Mouse (Mus musculus) liver, adult 2 months (tissue): ENCODE measurements around the gene Taf4. TPM values are rescaled to one million over a fixed set of nuclear protein-coding genes. Genes with fewer than 3 reads are reported as not detected.

Experiments used
- DNase-seq: peaks from one replicate; pipeline ENCODE4 v3.0.0-alpha.2; 2011; ENCODE audit warnings: low read depth, low spot score; ENCODE audit errors: extremely low read depth
- H3K27ac ChIP-seq: fragments of 200-500 bp; replicated peaks from 2 replicates; pipeline ENCODE4 v1.5.1; 2012; ENCODE audit warnings: low read depth, mild to moderate bottlenecking, control low read depth, inconsistent platforms, low read length; ENCODE audit not compliant: insufficient read depth
- H3K27me3 ChIP-seq: fragments of 200-500 bp; 2 replicates; pipeline ENCODE4 v1.6.1; 2012; ENCODE audit warnings: mild to moderate bottlenecking, moderate library complexity, low read length, inconsistent platforms; ENCODE audit not compliant: control insufficient read depth, insufficient read depth
- H3K36me3 ChIP-seq: fragments of 200-500 bp; 2 replicates; pipeline ENCODE4 v1.6.1; 2012; ENCODE audit warnings: low read length, inconsistent platforms; ENCODE audit not compliant: control insufficient read depth, insufficient read depth
- H3K4me1 ChIP-seq: fragments of 200-500 bp; 2 replicates; pipeline ENCODE4 v1.6.1; 2011; ENCODE audit warnings: low read length; ENCODE audit not compliant: control insufficient read depth, insufficient read depth
- H3K4me3 ChIP-seq: fragments of 200-500 bp; 2 replicates; pipeline ENCODE4 v1.5.1; 2011; ENCODE audit warnings: low read depth, mild to moderate bottlenecking, control low read depth, low read length, moderate library complexity; ENCODE audit not compliant: insufficient read depth
- H3K79me2 ChIP-seq: fragments of 200-500 bp; 2 replicates; pipeline ENCODE4 v1.6.1; 2012; ENCODE audit warnings: inconsistent platforms, mild to moderate bottlenecking, low read length, moderate library complexity; ENCODE audit not compliant: control insufficient read depth, insufficient read depth
- H3K9ac ChIP-seq: fragments of 200-500 bp; 2 replicates; pipeline ENCODE4 v1.6.1; 2012; ENCODE audit warnings: low read depth, mild to moderate bottlenecking, control low read depth, inconsistent platforms, low read length
- CTCF ChIP-seq: fragments of 200-500 bp; IDR thresholded peaks from 2 replicates; pipeline ENCODE4 v1.5.1; 2011; ENCODE audit warnings: low read depth, low read length, control low read depth
- POLR2A ChIP-seq: fragments of 200-500 bp; IDR thresholded peaks from 2 replicates; pipeline ENCODE4 v1.6.1; 2011; ENCODE audit warnings: low read length, control low read depth; ENCODE audit not compliant: insufficient read depth; ENCODE audit errors: extremely low read depth
- WGBS: fragments of 180-500 bp; shearing (Covaris S2); methylation state at CpG from one replicate; pipeline ENCODE4 v1.1.7; 2018; 5-methylcytosine and 5-hydroxymethylcytosine counted together
- polyA plus RNA-seq: library from polyadenylated mRNA; depleted of rRNA; stranded (reverse); fragments of >200 nt; gene quantifications from 2 replicates; pipeline ENCODE4 v1.2.3, GENCODE M21; 2012; rRNA removed
- total RNA-seq: library from RNA; depleted of rRNA; stranded (reverse); fragments of >200 nt; gene quantifications from 2 replicates; pipeline ENCODE4 v1.2.3, GENCODE M21; 2014; rRNA removed

Gene Taf4
- total RNA-seq (4.0 and 4.2 TPM in 2 replicates), polyA plus RNA-seq (3.9 and 4.3 TPM in 2 replicates)

DNA sequence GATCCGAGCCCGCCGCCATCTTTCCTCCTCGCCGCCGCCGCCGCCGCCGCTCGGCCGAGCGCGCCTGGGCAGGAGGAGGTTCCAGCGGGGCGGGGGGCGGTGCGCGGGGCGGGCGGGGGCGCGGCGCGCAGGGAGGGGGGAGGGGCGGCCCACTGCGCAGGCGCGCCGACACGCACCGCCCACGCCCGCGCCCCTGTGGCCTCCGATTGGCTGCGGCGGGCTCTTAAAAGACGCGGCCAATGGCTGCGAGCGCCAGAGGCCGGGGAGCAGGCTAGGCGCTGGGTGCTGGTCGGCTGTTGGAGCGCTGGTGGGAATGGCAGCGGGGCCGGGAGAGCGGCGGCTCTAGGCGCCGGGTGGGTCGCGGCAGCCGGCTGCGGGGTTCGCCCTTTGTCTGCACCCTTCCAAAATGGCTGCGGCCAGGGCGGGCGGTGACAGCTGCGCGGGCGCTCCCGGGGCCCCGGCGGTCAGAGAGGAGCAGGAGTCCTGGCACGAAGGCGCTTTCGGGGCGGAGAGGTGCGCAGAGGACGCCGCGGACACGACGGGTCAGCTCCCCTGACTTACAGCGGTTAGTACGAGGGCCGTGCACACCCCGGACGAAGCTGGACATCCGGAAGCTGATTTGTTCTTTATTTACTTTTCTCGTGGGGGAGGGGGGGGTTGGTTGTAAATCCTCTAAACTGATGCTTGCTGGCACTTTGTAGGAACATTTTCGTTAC is at the start of gene Taf4:
TSS of gene Taf4 (minus strand) at position 19 of the 716 bp plus-strand sequence.
- H3K27ac ChIP-seq = peak within 1 kb of the TSS; percentile 90
- H3K4me1 ChIP-seq = peaks cover 30% of the 10 kb centered on the region
- DNase-seq = peak; percentile 61
- no peaks in the 10 kb centered on the region for H3K36me3 ChIP-seq
- WGBS = 1% methylated on average over 79 of the region's 84 CpGs
- peak within 1 kb of the TSS; percentile 98 for H3K4me3 ChIP-seq
- H3K79me2 ChIP-seq = peaks cover 24% of the 10 kb centered on the region
- no peaks in the 10 kb centered on the region for H3K27me3 ChIP-seq
- TF ChIP-seq POLR2A (peak; percentile 99), CTCF (no peak)
- peak within 1 kb of the TSS; percentile 99 for H3K9ac ChIP-seq

DNA sequence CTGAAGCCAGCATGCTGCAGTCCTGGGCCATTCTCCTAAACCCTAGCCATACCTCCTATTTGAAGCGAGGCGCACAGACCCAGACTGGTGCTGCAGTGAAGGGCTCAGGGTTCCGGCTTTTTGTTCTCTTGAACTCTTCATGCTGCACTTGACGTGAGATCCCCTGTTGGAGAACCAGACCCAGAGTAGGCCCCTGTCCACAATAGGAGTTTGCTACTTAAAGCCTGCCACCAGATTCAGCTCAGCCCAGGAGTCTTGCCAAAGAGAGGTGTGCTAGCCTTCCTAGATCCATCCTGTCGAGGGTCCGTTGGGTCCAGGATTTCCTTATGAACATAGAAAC is 49.4 kb upstream of the Taf4 start:
- Histone ChIP-seq H3K36me3 (peaks cover 3% of the 10 kb centered on the region; the same call in 1 of the 2 replicates), H3K79me2 (peaks cover 20% of the 10 kb centered on the region), H3K27me3 (no peaks in the 10 kb centered on the region), H3K4me3 (peak overlapping the region; percentile 97), H3K9ac (peak overlapping the region; percentile 95), H3K27ac (no peak overlapping the region), H3K4me1 (peaks cover 14% of the 10 kb centered on the region)
- WGBS = 51% methylated on average over 6 of the region's 6 CpGs
- DNase-seq = no peak
- TF ChIP-seq POLR2A = no peak
- TF ChIP-seq CTCF = no peak

DNA sequence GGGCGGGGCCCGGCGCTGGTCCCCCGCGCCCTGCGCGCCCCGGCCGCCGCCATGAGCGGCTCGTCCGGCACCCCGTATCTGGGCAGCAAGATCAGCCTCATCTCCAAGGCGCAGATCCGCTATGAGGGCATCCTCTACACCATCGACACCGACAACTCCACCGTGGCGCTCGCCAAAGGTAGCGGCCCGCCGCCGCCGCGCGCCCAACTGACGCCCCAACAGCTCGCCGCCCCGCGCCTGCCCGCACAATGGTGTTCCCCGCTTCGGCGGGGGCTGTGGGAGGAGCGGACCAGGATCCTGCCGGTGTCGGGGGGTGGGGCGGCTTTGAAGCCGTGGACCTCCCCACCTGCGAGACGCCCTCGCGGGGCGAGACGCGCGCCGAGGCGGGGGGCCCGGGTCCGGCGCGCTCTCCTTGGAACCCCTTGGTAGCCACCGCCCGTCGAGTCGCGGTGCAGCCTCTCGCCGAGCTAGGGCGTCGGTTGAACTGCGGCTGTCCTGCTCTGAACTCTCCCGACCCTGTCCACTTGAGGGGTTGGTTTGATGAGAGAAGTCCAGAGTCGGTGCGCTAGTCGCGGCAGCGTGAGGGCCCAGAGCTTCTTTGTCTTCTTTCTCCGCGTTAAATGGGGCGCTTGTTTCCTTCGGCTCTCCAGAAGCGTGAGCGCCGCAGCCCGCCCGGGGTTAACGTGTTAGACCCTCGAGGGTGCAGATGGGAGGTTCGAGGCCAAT is 48.9 kb upstream of the Taf4 start:
- H3K27ac ChIP-seq = peak overlapping the region; percentile 70
- H3K9ac ChIP-seq = peak overlapping the region; percentile 95
- TF ChIP-seq CTCF = no peak
- no peak for TF ChIP-seq POLR2A
- DNase-seq = no peak
- H3K36me3 ChIP-seq = peaks cover 2% of the 10 kb centered on the region; the same call in 1 of the 2 replicates
- peaks cover 20% of the 10 kb centered on the region for H3K79me2 ChIP-seq
- peak overlapping the region; percentile 97 for H3K4me3 ChIP-seq
- peaks cover 14% of the 10 kb centered on the region for H3K4me1 ChIP-seq
- no peaks in the 10 kb centered on the region for H3K27me3 ChIP-seq
- WGBS = 1% methylated on average over 80 of the region's 84 CpGs

DNA sequence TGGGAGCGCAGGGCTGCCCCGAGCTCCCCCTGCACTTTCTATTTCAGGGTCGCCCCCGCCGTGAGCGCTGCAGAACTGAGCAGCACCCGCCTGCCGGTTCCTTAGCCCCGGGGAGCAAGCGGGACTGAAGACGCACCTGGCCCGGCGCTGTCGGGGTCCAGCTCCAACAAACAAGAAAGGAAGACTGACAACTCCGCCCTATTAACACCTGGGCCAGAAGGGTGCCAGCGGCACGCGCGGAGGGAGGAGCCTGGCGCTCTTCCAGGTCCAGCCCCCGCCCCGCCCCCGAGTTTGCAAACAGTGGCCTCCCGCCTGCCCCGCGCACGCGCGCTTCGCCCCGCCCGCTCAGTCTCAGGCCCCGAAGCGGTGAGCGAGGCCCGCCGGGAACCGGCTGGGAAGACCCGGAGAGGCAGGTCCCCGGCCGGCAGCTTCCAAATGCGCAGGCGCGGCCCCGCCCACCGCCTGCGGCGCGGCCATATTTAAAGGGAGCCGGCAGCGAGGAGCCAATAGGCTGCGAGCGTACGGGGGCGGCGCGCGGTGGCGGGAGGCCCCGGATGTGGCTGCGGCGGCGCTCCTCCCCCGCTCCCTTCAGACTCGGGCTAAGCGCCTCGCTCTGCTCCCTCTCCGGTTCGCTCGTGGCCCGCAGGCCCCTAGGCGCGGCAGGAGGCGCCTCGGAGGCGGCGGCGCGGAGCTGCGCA is 48.1 kb upstream of the Taf4 start, which contains the start of gene Lsm14b:
TSS of gene Lsm14b (plus strand) at position 587 of the 698 bp plus-strand sequence.
- peaks cover 14% of the 10 kb centered on the region for H3K4me1 ChIP-seq
- H3K9ac ChIP-seq = peak within 1 kb of the TSS; percentile 95
- H3K36me3 ChIP-seq = no peaks in the 10 kb centered on the region
- H3K4me3 ChIP-seq = peak within 1 kb of the TSS; percentile 97
- peak within 1 kb of the TSS; percentile 70 for H3K27ac ChIP-seq
- peaks cover 20% of the 10 kb centered on the region for H3K79me2 ChIP-seq
- peak; percentile 78 for DNase-seq
- no peaks in the 10 kb centered on the region for H3K27me3 ChIP-seq
- WGBS = under 1% methylated on average over 74 of the region's 80 CpGs
- no peak for TF ChIP-seq CTCF
- peak; percentile 73; the same call in 1 of the 2 replicates for TF ChIP-seq POLR2A

DNA sequence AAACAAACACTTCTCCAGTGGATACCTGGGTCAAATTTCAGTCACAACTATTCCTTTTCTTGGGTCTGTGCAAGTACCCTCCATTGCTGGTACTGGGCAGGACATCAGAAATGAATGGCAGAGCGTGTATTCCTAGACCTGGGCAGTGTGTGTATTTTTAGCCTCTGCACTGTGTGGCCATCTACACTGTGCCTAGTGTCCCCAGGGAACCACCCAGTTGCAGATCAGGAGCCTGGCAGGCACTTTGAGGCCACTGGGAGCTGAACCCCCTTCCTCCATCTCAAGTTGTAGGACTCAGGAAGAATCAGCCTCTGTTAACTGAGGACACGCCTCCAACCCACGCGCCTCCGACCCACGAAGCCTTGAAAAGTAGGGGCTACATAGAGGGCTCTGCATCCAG is 46.3 kb upstream of the Taf4 start:
- WGBS = 71% methylated on average over 6 of the region's 6 CpGs
- TF ChIP-seq POLR2A (no peak), CTCF (no peak)
- Histone ChIP-seq H3K4me1 (peaks cover 14% of the 10 kb centered on the region), H3K27me3 (no peaks in the 10 kb centered on the region), H3K79me2 (peaks cover 20% of the 10 kb centered on the region), H3K36me3 (no peaks in the 10 kb centered on the region), H3K9ac (no peak overlapping the region), H3K27ac (no peak overlapping the region), H3K4me3 (no peak overlapping the region)
- DNase-seq = no peak
